Mouse (Mus musculus) adrenal gland, adult 8-10 months (tissue): ENCODE measurements around the gene Hist1h2ai. TPM values are rescaled to one million over a fixed set of nuclear protein-coding genes. Genes with fewer than 3 reads are reported as not detected.

Source experiments
- microRNA-seq, 2 experiments: library from miRNA; unstranded; fragments of <30 nt; microRNA quantifications; one replicate each; pipeline ENCODE4 v1.2.0; 2022
- total RNA-seq, 4 experiments: library from RNA; stranded (reverse); gene quantifications; 2 replicates each; pipeline ENCODE4 v1.2.4; 2022

The Hist1h2ai gene
- total RNA-seq, 4 experiments from 2014 or later: 2.1 to 9.9 (median 7.2) TPM

Small RNAs within 50 kb of the gene (microRNA-seq; reads per million reads assigned to microRNA genes)
- gene Gm44357 (0 reads per million in 2 experiments), gene Gm44367 (0 reads per million in 2 experiments), gene Gm44454 (0 reads per million in 2 experiments)

Other genes with a start within 250 kb of the Hist1h2ai start
- gene Nkapl, start 247.9 kb upstream of the Hist1h2ai start, total RNA-seq: 1 to 10 TPM; 1.2 to 2.1 (median 1.8) TPM
- gene Zkscan4, start 237.5 kb upstream of the Hist1h2ai start, total RNA-seq: 1 to 10 TPM; 2.5 to 4.9 (median 3.8) TPM
- not detected for gene Gm10065, start 237.0 kb upstream of the Hist1h2ai start, total RNA-seq
- gene AK157302, start 221.2 kb upstream of the Hist1h2ai start, total RNA-seq: 10 to 100 TPM in 2 of 4 experiments, 1 to 10 TPM in 2; 7.8 to 11.5 (median 10.3) TPM
- gene Gm11273, start 215.0 kb upstream of the Hist1h2ai start, total RNA-seq: 10 to 100 TPM; 48.5 to 62.2 (median 55.3) TPM
- 10 to 100 TPM; 20.4 to 30.2 (median 26.0) TPM for gene Zkscan8, start 185.3 kb upstream of the Hist1h2ai start, total RNA-seq
- gene Olfr1366, start 173.6 kb upstream of the Hist1h2ai start, total RNA-seq: not detected
- not detected for gene Olfr1535, start 156.5 kb upstream of the Hist1h2ai start, total RNA-seq
- gene Olfr1364, start 134.7 kb upstream of the Hist1h2ai start, total RNA-seq: not detected
- not detected for gene Olfr1362, start 102.4 kb upstream of the Hist1h2ai start, total RNA-seq
- gene Olfr11, start 73.9 kb upstream of the Hist1h2ai start, total RNA-seq: not detected
- gene Olfr1361, start 53.0 kb upstream of the Hist1h2ai start, total RNA-seq: not detected
- not detected for gene Olfr1360, start 39.0 kb upstream of the Hist1h2ai start, total RNA-seq
- gene Olfr1359, start 18.3 kb upstream of the Hist1h2ai start, total RNA-seq: not detected
- 10 to 100 TPM; 19.0 to 38.1 (median 29.8) TPM for gene Hist1h2bl, start 279 bp upstream of the Hist1h2ai start, total RNA-seq
- gene Hist1h3h, start 1.2 kb downstream of the Hist1h2ai start, total RNA-seq: 10 to 100 TPM; 23.6 to 39.6 (median 35.8) TPM
- gene Hist1h2bm, start 5.6 kb downstream of the Hist1h2ai start, total RNA-seq: 1 to 10 TPM; 3.7 to 7.9 (median 5.3) TPM
- 10 to 100 TPM in 3 of 4 experiments, 1 to 10 TPM in 1; 7.2 to 11.3 (median 10.4) TPM for gene Hist1h4j, start 18.6 kb downstream of the Hist1h2ai start, total RNA-seq
- gene Hist1h4k, start 34.1 kb downstream of the Hist1h2ai start, total RNA-seq: 100 to 1,000 TPM in 3 of 4 experiments, 10 to 100 TPM in 1; 68.3 to 123 (median 109) TPM
- 10 to 100 TPM in 1 of 4 experiments, 1 to 10 TPM in 3; 6.2 to 10.4 (median 7.6) TPM for gene Hist1h2ak, start 37.4 kb downstream of the Hist1h2ai start, total RNA-seq
- 10 to 100 TPM; 10.1 to 17.6 (median 15.3) TPM for gene Hist1h2bn, start 37.7 kb downstream of the Hist1h2ai start, total RNA-seq
- 10 to 100 TPM; 13.2 to 18.9 (median 15.8) TPM for gene Hist1h1b, start 64.2 kb downstream of the Hist1h2ai start, total RNA-seq
- 10 to 100 TPM; 45.2 to 52.5 (median 48.0) TPM for gene Hist1h3i, start 66.9 kb downstream of the Hist1h2ai start, total RNA-seq
- gene Hist1h2an, start 70.8 kb downstream of the Hist1h2ai start, total RNA-seq: 1 to 10 TPM in 2 of 4 experiments, not detected in 2; 2.7 to 7.2 TPM
- 10 to 100 TPM in 1 of 4 experiments, 1 to 10 TPM in 3; 6.0 to 15.5 (median 8.6) TPM for gene Hist1h2bp, start 71.0 kb downstream of the Hist1h2ai start, total RNA-seq
- 10 to 100 TPM; 62.2 to 78.1 (median 68.0) TPM for gene Hist1h2bq, start 93.8 kb downstream of the Hist1h2ai start, total RNA-seq
- gene Hist1h2ao, start 94.0 kb downstream of the Hist1h2ai start, total RNA-seq: 10 to 100 TPM in 3 of 4 experiments, 1 to 10 TPM in 1; 6.1 to 36.2 (median 24.9) TPM
- gene Hist1h4m, start 95.3 kb downstream of the Hist1h2ai start, total RNA-seq: 100 to 1,000 TPM; 110 to 175 (median 150) TPM
- 100 to 1,000 TPM in 2 of 4 experiments, 10 to 100 TPM in 2; 56.8 to 227 (median 113) TPM for gene Hist1h4n, start 115.8 kb downstream of the Hist1h2ai start, total RNA-seq
- gene Hist1h2ap, start 117.1 kb downstream of the Hist1h2ai start, total RNA-seq: 10 to 100 TPM; 19.8 to 45.6 (median 32.3) TPM
- gene Hist1h2br, start 117.3 kb downstream of the Hist1h2ai start, total RNA-seq: 10 to 100 TPM; 63.3 to 78.8 (median 69.1) TPM
- gene Zfp184, start 228.7 kb downstream of the Hist1h2ai start, total RNA-seq: 1 to 10 TPM; 1.5 to 6.2 (median 3.6) TPM